Mouse (Mus musculus): ENCODE measurements around the gene Slco4c1.

- TF ChIP-seq CTCF (IDR thresholded peaks at IDR 0.05; ENCODE audit: low read depth) (no peak), EP300 (IDR thresholded peaks at IDR 0.05; ENCODE audit: low read depth) (no peak)
Measured at GRCm38 (mm10) chr1:96848606-96849005, 23.4 kb downstream of the Slco4c1 start.
